Mouse (Mus musculus): ENCODE results near the gene Tgm2. TPM values are rescaled to one million over a fixed set of nuclear protein-coding genes. Genes with fewer than 3 reads are reported as not detected.

Tgm2 gene
- polyA plus RNA-seq, 1 experiment: 9.5 TPM

DNA sequence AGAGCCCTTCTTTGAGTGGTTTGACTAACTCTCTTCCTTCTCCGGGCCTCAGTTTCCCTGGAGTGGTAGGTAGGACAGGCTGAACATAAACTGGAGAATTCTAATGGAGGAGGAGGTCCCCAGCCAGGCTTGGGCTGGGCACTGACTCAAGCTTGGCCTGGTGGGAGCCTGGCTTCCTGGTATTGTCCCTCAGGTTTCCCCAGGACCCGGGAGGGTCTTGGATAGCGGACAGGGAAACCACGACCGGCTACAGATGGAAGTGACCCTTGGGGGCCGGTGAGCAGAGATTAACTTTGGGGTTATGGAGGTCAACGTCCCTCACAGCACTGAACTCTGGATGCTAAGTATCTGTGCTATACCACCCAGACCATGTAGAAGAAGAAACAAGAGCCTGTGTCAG is 5.0 kb downstream of the Tgm2 start:
- Histone ChIP-seq H3K4me1 (ENCODE audit: control insufficient read depth, insufficient read depth, low read length) (peaks cover 2% of the 10 kb centered on the region; the same call in 1 of the 2 replicates), H3K36me3 (ENCODE audit: control insufficient read depth, insufficient read depth, low read length) (no peaks in the 10 kb centered on the region), H3K27me3 (ENCODE audit: control insufficient read depth, insufficient read depth, low read length) (no peaks in the 10 kb centered on the region), H3K27ac (ENCODE audit: control insufficient read depth, insufficient read depth, low read depth, low read length) (no peak overlapping the region), H3K4me3 (ENCODE audit: control insufficient read depth, low read depth, low read length) (no peak overlapping the region)
- no peak for TF ChIP-seq CTCF (IDR thresholded peaks at IDR 0.05; ENCODE audit: control insufficient read depth, insufficient read depth, insufficient replicate concordance, low read depth, low read length)
- no peak for TF ChIP-seq POLR2A (IDR thresholded peaks at IDR 0.05; ENCODE audit: control insufficient read depth, low read depth, low read length)

DNA sequence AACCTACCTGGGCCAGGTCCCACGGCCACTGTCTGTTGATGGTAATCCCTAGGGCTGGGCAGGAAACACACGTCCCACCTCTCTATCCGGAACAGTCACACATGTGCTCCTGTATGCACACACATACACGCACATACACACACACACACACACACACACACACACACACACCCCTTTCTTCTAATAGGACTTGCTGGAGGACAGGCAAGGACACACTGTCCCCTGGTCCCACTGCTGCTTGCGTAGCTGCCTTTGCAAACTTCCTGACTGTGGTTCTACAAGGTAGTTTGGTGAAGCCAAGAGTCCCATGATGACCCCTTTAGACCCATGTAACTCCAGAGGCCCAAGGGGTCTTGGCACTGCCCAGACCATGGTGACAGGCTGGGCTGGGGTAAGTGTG is 5.6 kb downstream of the Tgm2 start:
- no peak overlapping the region for H3K4me3 ChIP-seq (ENCODE audit: control insufficient read depth, low read depth, low read length)
- no peaks in the 10 kb centered on the region for H3K27me3 ChIP-seq (ENCODE audit: control insufficient read depth, insufficient read depth, low read length)
- H3K27ac ChIP-seq (ENCODE audit: control insufficient read depth, insufficient read depth, low read depth, low read length): no peak overlapping the region
- H3K36me3 ChIP-seq (ENCODE audit: control insufficient read depth, insufficient read depth, low read length): no peaks in the 10 kb centered on the region
- TF ChIP-seq CTCF (IDR thresholded peaks at IDR 0.05; ENCODE audit: control insufficient read depth, insufficient read depth, insufficient replicate concordance, low read depth, low read length) (no peak), POLR2A (IDR thresholded peaks at IDR 0.05; ENCODE audit: control insufficient read depth, low read depth, low read length) (no peak)
- peaks cover 2% of the 10 kb centered on the region; the same call in 1 of the 2 replicates for H3K4me1 ChIP-seq (ENCODE audit: control insufficient read depth, insufficient read depth, low read length)

DNA sequence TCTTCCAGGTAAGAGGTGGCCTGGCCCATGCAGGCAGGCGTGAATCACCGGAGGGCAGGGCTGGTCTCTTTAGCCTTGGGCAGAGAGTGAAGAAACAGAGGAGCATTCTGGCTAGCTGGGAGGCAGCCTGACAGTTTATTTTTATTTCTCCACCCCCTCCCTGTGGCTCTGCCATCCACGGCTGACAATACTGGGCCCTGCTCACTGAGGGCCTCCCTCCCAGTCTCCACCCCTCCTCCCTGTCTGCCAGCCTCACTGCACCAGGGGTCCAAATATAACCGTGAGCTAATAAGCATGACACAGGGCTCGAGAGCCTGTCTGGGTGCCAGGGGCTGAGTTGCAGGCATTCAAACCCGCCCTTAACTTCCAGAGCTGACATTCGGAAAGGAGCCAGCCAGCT is 6.6 kb downstream of the Tgm2 start:
- peaks cover 2% of the 10 kb centered on the region; the same call in 1 of the 2 replicates for H3K4me1 ChIP-seq (ENCODE audit: control insufficient read depth, insufficient read depth, low read length)
- no peaks in the 10 kb centered on the region for H3K36me3 ChIP-seq (ENCODE audit: control insufficient read depth, insufficient read depth, low read length)
- peak overlapping the region; percentile 27; the same call in 1 of the 2 replicates for H3K27ac ChIP-seq (ENCODE audit: control insufficient read depth, insufficient read depth, low read depth, low read length)
- H3K4me3 ChIP-seq (ENCODE audit: control insufficient read depth, low read depth, low read length): no peak overlapping the region
- TF ChIP-seq POLR2A (IDR thresholded peaks at IDR 0.05; ENCODE audit: control insufficient read depth, low read depth, low read length) (no peak), CTCF (IDR thresholded peaks at IDR 0.05; ENCODE audit: control insufficient read depth, insufficient read depth, insufficient replicate concordance, low read depth, low read length) (no peak)
- no peaks in the 10 kb centered on the region for H3K27me3 ChIP-seq (ENCODE audit: control insufficient read depth, insufficient read depth, low read length)

DNA sequence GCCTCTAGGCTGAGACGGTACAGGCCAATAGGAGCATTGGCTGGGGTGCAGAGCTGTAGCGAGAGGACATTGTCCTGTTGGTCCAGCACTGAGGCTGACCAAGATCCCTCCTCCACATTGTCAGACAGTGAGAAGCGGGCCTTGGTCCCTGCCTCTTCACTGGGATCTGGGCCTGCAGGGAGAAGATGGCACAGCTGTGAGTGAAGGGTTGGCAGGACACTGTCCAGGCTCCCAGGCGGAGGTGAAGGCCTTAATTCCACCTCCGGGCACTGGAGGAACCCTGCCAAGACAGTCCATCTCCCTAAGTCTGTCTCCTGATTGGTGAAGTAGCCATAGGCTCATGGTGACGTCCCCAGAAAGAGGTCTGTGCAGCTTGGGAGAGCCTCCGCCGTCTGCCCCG is 7.5 kb downstream of the Tgm2 start:
- Histone ChIP-seq H3K27ac (ENCODE audit: control insufficient read depth, insufficient read depth, low read depth, low read length) (no peak overlapping the region), H3K36me3 (ENCODE audit: control insufficient read depth, insufficient read depth, low read length) (no peaks in the 10 kb centered on the region), H3K4me3 (ENCODE audit: control insufficient read depth, low read depth, low read length) (no peak overlapping the region), H3K27me3 (ENCODE audit: control insufficient read depth, insufficient read depth, low read length) (no peaks in the 10 kb centered on the region), H3K4me1 (ENCODE audit: control insufficient read depth, insufficient read depth, low read length) (peaks cover 2% of the 10 kb centered on the region; the same call in 1 of the 2 replicates)
- TF ChIP-seq CTCF (IDR thresholded peaks at IDR 0.05; ENCODE audit: control insufficient read depth, insufficient read depth, insufficient replicate concordance, low read depth, low read length): no peak
- TF ChIP-seq POLR2A (IDR thresholded peaks at IDR 0.05; ENCODE audit: control insufficient read depth, low read depth, low read length): no peak

DNA sequence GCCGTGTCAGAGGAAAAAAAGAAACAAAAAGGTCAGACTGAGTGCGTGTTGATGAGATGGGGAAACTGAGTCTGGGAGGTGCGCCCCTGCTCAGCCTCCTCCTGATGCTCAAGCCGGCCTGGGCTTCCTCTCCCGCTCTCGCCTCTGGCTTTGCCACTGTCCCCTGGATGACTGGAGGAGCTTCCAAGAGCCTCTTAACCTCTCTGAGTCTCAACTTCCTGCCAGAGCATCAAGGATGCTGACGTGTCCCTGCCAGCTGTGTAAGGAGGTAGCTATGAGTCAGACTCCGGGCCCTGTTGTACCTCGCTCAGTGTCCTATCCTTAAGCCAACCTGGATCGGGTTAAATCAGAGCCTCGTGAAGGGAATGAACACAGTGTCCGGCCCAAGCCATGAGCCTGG is 8.5 kb downstream of the Tgm2 start:
- Histone ChIP-seq H3K4me1 (ENCODE audit: control insufficient read depth, insufficient read depth, low read length) (peaks cover 2% of the 10 kb centered on the region; the same call in 1 of the 2 replicates), H3K4me3 (ENCODE audit: control insufficient read depth, low read depth, low read length) (no peak overlapping the region), H3K27me3 (ENCODE audit: control insufficient read depth, insufficient read depth, low read length) (no peaks in the 10 kb centered on the region), H3K36me3 (ENCODE audit: control insufficient read depth, insufficient read depth, low read length) (no peaks in the 10 kb centered on the region), H3K27ac (ENCODE audit: control insufficient read depth, insufficient read depth, low read depth, low read length) (no peak overlapping the region)
- TF ChIP-seq CTCF (IDR thresholded peaks at IDR 0.05; ENCODE audit: control insufficient read depth, insufficient read depth, insufficient replicate concordance, low read depth, low read length) (no peak), POLR2A (IDR thresholded peaks at IDR 0.05; ENCODE audit: control insufficient read depth, low read depth, low read length) (no peak)

DNA sequence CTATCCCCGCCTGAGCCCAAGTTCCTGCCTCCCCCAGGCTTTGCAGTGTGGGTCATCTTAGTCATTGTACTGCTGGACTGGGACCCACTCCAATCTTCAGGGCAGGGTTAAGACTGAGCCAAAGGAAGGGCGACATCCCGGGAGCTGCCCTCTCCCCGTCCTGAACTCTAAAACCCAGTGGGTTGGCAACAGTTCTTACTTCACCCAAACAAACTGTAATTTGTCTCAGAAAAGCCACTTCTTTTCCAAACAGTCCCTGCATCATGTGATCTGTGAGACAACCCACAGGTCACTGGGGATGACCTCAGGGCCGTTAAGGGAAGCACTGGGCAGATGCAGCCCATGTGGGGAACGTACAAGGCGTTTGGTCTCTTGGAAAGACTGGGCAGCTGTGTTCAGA is 10.0 kb downstream of the Tgm2 start:
- Histone ChIP-seq H3K4me1 (ENCODE audit: control insufficient read depth, insufficient read depth, low read length) (peaks cover 2% of the 10 kb centered on the region; the same call in 1 of the 2 replicates), H3K4me3 (ENCODE audit: control insufficient read depth, low read depth, low read length) (no peak overlapping the region), H3K27ac (ENCODE audit: control insufficient read depth, insufficient read depth, low read depth, low read length) (no peak overlapping the region), H3K27me3 (ENCODE audit: control insufficient read depth, insufficient read depth, low read length) (no peaks in the 10 kb centered on the region), H3K36me3 (ENCODE audit: control insufficient read depth, insufficient read depth, low read length) (no peaks in the 10 kb centered on the region)
- TF ChIP-seq CTCF (IDR thresholded peaks at IDR 0.05; ENCODE audit: control insufficient read depth, insufficient read depth, insufficient replicate concordance, low read depth, low read length) (no peak), POLR2A (IDR thresholded peaks at IDR 0.05; ENCODE audit: control insufficient read depth, low read depth, low read length) (no peak)

DNA sequence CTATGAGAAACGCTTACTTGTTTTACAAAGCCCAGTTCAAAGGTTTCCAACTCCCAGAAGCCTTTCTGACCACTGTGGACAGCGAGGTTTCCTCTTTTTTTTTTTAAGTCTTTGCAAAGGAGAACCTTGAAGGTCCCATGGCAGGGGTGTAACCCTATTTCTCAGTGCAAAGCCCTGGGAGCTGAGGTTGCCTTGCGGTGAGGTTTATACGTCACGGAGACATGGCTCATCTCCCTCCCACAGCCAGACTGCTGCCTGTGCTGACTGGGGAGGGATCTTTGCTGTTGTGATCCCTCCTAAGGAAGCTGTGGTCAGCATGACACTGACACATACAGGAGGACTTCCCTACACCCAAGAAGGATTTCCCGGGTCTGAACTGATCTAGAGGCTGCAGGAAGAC is 13.2 kb downstream of the Tgm2 start:
- Histone ChIP-seq H3K4me3 (ENCODE audit: control insufficient read depth, low read depth, low read length) (no peak overlapping the region), H3K36me3 (ENCODE audit: control insufficient read depth, insufficient read depth, low read length) (no peaks in the 10 kb centered on the region), H3K4me1 (ENCODE audit: control insufficient read depth, insufficient read depth, low read length) (peaks cover 6% of the 10 kb centered on the region), H3K27ac (ENCODE audit: control insufficient read depth, insufficient read depth, low read depth, low read length) (no peak overlapping the region), H3K27me3 (ENCODE audit: control insufficient read depth, insufficient read depth, low read length) (no peaks in the 10 kb centered on the region)
- TF ChIP-seq POLR2A (IDR thresholded peaks at IDR 0.05; ENCODE audit: control insufficient read depth, low read depth, low read length) (no peak), CTCF (IDR thresholded peaks at IDR 0.05; ENCODE audit: control insufficient read depth, insufficient read depth, insufficient replicate concordance, low read depth, low read length) (no peak)

DNA sequence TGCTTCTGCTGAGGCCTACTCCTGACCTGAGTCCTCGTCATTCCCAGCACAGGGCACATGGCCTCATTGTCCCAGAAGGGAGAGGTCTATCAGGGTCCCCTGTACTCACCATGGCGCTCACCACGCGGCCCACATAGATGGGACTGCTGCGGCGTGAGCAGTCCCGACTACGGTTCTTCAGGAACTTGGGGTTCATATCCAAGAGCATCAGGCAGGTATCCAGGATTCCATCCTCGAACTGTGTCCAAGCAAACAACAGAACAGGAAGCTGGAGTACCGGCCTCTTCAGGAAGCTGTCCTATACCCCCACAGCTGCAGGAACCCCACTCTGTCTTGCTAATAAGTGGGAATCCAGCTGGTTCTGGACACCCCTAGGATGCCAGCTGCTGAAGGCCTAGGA is 13.9 kb downstream of the Tgm2 start:
- H3K27ac ChIP-seq (ENCODE audit: control insufficient read depth, insufficient read depth, low read depth, low read length): no peak overlapping the region

More for the DNA sequence above, 13.9 kb downstream of the Tgm2 start:
- Histone ChIP-seq H3K4me3 (ENCODE audit: control insufficient read depth, low read depth, low read length) (no peak overlapping the region), H3K4me1 (ENCODE audit: control insufficient read depth, insufficient read depth, low read length) (peaks cover 6% of the 10 kb centered on the region), H3K36me3 (ENCODE audit: control insufficient read depth, insufficient read depth, low read length) (no peaks in the 10 kb centered on the region), H3K27me3 (ENCODE audit: control insufficient read depth, insufficient read depth, low read length) (no peaks in the 10 kb centered on the region)
- TF ChIP-seq CTCF (IDR thresholded peaks at IDR 0.05; ENCODE audit: control insufficient read depth, insufficient read depth, insufficient replicate concordance, low read depth, low read length): no peak
- TF ChIP-seq POLR2A (IDR thresholded peaks at IDR 0.05; ENCODE audit: control insufficient read depth, low read depth, low read length): no peak

Data from testis, adult 2 months (tissue).